Mouse (Mus musculus) G1E (cell line): ENCODE measurements around the gene Sema5b.

Experiments used
- CTCF ChIP-seq: IDR thresholded peaks from 2 replicates; pipeline ENCODE4 v1.5.1; 2012; ENCODE audit warnings: low read depth, low read length, inconsistent platforms, mixed read lengths
- GATA1 ChIP-seq: IDR thresholded peaks from 2 replicates; pipeline ENCODE4 v1.6.1; 2012; ENCODE audit warnings: borderline replicate concordance, low read length, inconsistent platforms, mixed read lengths
- TAL1 ChIP-seq: conservative IDR thresholded peaks from 2 replicates; pipeline ENCODE4 v1.6.1; 2012; ENCODE audit warnings: low read depth, low read length, inconsistent platforms, mixed read lengths

DNA sequence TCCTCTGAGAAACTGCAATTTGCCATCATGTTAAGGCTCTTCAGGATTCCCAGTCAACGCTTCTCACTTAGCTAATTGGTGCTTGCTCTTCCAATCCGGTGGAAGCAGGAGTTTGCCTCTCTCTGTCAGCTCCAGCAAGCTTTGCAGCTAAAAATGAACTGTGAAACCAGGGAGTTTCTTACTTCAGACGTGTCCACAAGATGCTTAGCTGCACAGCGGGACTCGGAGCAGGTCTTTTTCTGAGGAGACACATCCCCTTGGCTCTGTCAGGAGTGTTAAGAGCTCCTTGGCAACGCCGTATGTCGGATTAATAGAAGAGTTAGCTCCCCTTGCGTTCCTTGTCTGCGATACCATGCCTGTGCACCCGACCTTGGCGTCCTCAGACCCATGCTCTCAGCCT lies 29.7 kb downstream of the Sema5b start:
- TF ChIP-seq CTCF (no peak), GATA1 (no peak), TAL1 (no peak)
